Mouse (Mus musculus) thymus, postnatal 0 days (tissue): ENCODE data around the gene Olfr186. TPM values are rescaled to one million over a fixed set of nuclear protein-coding genes. Genes with fewer than 3 reads are reported as not detected.
"Not testable (repeated sequence)": the region's sequence is repeated elsewhere in the genome, so short reads cannot be mapped to it uniquely, and the experiment has no call there.

Experiments
- DNase-seq: peaks from one replicate; pipeline ENCODE4 v3.0.0-alpha.2; 2015; ENCODE audit warnings: low spot score
- polyA plus RNA-seq: library from polyadenylated mRNA; unstranded; fragments of >200 nt; fragmentation: Nextera tagmentation; extraction: Ambion mirVana; gene quantifications from 2 replicates; pipeline ENCODE4 v1.2.1, GENCODE M21; 2015

Gene Olfr186
- not detected in 2 replicates for polyA plus RNA-seq

DNA sequence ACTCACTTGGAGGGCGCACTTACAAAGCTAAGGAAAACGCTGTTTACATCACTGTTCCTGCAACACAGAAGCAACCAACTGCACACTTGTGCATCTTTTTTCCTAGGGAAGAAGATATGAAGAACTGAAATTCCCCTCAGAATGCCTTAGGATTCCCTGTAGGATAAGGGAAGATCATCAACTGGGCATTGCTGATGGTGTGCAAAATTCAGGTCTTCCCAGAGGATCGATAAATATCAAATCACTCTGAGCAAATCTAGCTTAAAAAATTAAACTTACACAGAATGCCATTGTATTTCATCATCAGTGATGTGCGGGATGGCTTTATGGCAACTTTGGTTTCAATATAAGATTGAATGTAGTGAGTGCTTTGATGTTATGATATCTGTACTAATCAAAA, at the start of gene Olfr186:
TSS of gene Olfr186 (minus strand) at position 101 of the 400 bp plus-strand sequence.
- no peak for DNase-seq

GRCm38 (mm10) chr16:59077905-59078304, 47.8 kb upstream of the Olfr186 start, which contains the start of gene Olfr190:
TSS of gene Olfr190 (minus strand) at chr16:59078005.
- no peak for DNase-seq

GRCm38 (mm10) chr16:59073520-59073919, 43.4 kb upstream of the Olfr186 start:
- DNase-seq = no peak

GRCm38 (mm10) chr16:59071755-59072154, 41.7 kb upstream of the Olfr186 start:
- DNase-seq = no peak

DNA sequence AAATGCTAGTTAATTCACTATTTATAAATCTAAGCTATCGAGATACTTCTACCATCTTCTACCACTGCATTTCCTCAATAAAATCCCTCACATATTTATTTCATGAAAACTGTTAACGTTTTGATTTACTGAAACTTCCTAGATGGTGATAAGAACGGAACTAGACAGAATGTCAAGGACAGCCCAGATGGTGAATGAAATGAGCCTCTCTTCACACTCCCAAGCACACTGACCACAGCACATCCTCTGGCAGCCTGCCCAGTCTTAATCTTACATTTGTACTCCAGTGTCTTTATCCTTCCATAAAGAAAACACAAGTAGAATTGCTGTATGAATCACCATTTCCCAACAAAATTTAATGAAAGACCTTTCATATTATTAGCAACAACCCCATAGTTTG, 32.3 kb upstream of the Olfr186 start:
- not testable (repeated sequence) for DNase-seq

DNA sequence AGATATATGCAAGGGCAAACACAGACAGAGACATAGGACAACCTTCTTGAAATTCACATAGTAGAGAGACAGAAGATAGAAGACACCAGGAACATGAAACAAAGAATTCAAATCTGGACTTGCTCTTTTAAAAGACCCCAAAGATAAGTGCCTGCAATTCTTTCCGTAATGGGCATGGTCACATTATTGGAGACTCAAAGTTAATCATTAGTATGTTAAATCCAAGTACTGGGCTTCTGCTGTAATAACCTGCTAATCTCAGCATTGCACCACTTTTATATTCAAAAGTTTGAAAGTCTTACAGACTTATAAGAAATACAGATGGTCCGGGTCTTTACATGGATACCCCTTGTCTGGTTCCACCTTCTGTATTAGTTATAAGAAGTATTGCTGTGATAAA, 19.2 kb upstream of the Olfr186 start:
- DNase-seq = not testable (repeated sequence)

DNA sequence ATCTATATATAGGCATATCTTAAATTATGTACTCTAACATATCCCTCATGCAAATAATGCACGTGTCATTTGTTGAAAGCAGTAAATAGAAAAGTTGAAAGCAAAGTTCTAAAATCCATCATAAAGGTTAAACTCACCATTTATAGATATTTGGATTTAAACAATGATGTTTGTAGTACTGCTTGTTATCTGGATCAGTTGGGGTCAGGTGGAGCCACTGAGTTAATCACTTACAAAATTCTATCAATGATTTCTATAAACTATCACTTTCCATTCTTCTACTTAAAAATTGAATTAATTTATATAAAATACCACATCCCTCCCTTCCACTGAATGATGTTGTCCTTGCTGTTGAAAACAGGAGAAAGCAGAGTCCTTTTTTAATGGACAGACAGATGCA, 18.8 kb upstream of the Olfr186 start:
- no peak for DNase-seq

DNA sequence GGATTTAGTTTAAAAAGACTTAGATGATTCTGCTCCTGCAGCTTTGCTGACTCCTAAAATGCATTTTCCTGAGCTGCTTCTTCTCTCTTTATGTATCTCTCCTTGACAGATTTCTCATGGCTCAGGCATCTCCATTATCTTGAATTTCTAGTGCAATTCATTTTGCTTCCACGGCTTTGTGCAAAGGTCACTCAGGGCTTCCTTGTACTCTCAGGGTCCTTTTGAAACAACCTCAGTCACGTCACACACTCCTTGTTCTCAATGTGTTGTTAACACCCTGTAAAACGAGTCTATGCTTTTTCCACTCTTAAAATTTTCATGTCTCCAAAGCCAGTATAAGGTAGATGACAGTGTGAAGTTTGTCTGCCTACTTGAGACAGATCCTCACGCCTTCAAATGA, 17.5 kb upstream of the Olfr186 start:
- DNase-seq = no peak

DNA sequence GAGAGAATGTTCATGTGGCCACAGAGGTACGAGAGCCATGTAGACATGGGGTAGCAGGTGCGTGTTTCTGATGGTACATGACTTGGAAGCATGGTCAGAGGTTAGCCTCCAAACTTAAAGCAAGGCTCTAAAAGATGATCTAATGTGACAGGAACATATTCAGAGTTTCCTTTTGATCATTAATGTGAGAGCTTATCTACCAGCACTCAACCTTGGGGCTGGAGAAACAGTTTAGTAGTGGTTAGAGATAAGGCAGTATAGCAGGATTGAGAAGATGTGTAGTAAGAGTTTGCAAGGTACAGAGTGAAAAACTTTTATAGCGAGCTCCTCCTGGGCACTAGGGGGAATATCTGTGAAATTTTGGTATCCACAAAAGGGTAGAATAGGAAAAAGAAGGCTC, 15.7 kb upstream of the Olfr186 start:
- DNase-seq = no peak

DNA sequence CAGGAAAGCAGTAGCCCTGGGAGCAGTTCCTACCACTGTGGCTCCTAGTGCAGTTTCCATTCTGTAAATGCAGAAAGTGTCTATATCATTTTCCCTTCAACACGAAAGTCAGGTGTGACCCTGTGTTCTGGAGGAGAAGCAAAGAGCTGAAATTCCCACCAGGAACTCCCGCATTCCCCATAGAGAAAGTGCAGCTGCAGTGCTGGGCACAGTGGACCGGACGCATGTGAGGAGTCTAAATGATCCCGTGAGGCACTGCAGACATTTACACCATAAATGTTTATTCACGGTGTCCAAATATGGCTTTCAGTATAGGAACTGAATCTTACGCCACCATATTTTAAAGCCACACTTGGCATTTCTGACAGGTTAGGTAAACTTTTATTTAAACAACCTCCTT, 9.6 kb upstream of the Olfr186 start, which contains the start of gene Olfr187:
TSS of gene Olfr187 (minus strand) at position 58 of the 400 bp plus-strand sequence.
- no peak for DNase-seq

DNA sequence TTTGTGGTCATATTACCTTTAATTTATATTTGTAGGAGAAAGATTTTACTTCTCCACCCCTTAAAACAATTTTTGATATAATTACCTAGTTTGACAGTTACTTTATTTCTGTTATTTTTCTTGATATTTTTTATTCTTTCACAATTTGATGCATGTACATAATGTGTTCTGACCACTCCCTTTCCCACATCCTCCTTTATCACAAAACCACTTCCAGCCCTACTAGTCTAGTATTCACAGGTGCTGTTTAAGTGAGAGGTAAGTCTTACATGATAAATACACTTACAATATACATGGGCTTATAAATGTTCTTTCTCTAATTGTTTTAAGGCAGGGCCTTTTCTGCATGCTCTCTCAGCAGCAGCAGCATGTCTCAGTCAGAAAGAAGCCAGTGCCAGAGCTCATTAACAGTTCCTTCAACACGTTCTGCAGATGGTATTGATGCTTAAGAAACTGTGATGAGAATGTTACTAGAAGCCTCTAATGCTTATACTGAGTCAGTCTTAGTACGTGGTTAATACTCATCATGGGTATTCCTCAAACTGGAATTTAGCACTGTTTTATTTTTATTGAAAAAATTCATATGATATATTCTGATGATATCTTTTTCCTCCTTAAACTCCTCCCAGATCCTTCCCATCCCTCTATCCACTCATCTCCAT, 16.6 kb downstream of the Olfr186 start:
- no peak for DNase-seq

DNA sequence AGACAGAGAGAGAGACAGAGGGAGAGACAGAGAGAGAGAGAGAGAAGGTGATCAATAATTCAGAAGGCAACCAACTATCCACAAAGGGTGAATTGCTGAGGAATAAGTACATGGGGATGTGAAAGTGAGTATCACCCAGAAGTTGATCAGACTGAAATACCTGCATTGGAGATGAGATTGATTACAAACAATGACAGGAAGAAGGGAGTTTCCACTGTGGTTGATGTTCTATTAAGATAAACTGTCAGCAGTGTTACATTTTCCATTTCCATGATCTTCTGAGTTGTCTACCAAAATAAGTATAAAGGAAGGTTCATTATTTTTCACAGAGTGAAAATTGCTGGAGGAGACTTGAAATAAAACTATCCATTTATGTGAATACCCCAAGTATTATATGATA, 22.9 kb downstream of the Olfr186 start:
- no peak for DNase-seq

DNA sequence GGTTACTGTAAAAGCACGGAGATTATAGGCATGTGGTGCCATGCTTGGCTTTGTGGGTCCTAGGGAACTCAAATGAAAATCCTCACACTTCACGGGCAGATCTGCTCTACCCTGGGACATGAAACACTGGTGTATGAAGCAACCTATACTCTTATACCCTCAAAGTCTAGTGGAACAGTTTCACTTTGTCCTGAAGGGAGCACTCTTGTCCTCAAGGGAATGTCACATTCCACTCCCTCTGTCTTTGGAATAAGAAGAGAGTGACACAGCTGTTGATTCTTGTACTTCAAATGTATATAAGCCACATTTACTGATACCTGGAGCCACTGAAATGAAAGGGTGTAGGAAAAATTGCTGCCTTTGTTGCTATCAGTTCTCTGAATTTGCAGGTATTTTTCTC, 35.0 kb downstream of the Olfr186 start, which contains the start of gene Olfr183:
TSS of gene Olfr183 (plus strand) at position 301 of the 400 bp plus-strand sequence.
- DNase-seq = no peak

Other genes starting within 250 kb of the Olfr186 start
- not detected in 2 replicates for gene Olfr173, start 230.0 kb downstream of the Olfr186 start, polyA plus RNA-seq
- not detected in 2 replicates for gene Olfr175-ps1, start 203.5 kb downstream of the Olfr186 start, polyA plus RNA-seq
- gene Olfr177, start 155.5 kb downstream of the Olfr186 start, polyA plus RNA-seq = not detected in 2 replicates
- gene Olfr178, start 138.2 kb downstream of the Olfr186 start, polyA plus RNA-seq = not detected in 2 replicates
- gene Olfr181, start 101.5 kb downstream of the Olfr186 start, polyA plus RNA-seq = not detected in 2 replicates
- gene Olfr180, start 100.9 kb downstream of the Olfr186 start, polyA plus RNA-seq = not detected in 2 replicates
- not detected in 2 replicates for gene Olfr183, start 34.9 kb downstream of the Olfr186 start, polyA plus RNA-seq
- not detected in 2 replicates for gene Olfr187, start 9.5 kb upstream of the Olfr186 start, polyA plus RNA-seq
- not detected in 2 replicates for gene Olfr190, start 47.7 kb upstream of the Olfr186 start, polyA plus RNA-seq
- gene Olfr191, start 59.5 kb upstream of the Olfr186 start, polyA plus RNA-seq = not detected in 2 replicates
- not detected in 2 replicates for gene Olfr193, start 81.6 kb upstream of the Olfr186 start, polyA plus RNA-seq
- not detected in 2 replicates for gene Olfr194, start 90.8 kb upstream of the Olfr186 start, polyA plus RNA-seq
- gene Olfr195, start 116.8 kb upstream of the Olfr186 start, polyA plus RNA-seq = not detected in 2 replicates
- not detected in 2 replicates for gene Olfr196, start 140.2 kb upstream of the Olfr186 start, polyA plus RNA-seq
- not detected in 2 replicates for gene Olfr198, start 173.2 kb upstream of the Olfr186 start, polyA plus RNA-seq
- gene Olfr199, start 189.5 kb upstream of the Olfr186 start, polyA plus RNA-seq = not detected in 2 replicates
- gene Olfr201, start 242.3 kb upstream of the Olfr186 start, polyA plus RNA-seq = not detected in 2 replicates